In the genomic region with DNA sequence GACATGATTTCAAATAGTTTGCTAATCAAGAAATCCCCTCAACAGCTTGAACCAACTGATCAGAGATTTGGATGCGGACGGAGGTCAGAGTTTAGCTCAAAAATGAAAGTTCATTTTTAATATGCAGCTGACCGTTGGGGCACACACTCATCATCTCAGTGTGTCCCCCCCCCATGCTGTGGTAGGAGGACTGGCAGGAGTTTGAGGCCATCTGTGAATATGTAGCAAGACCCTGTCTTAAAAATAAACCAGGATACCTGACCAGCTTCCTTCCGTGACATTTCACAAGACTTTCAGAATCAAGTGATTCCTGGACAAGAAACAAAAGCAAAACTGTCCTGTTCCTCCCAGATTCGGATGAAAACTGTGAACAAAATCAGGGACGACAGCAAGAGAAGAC, we compare ENCODE assay signal across 25 mouse cellular contexts. TPM values are rescaled to one million over a fixed set of nuclear protein-coding genes. Genes with fewer than 3 reads are reported as not detected.
DNase-seq lines count a peak whose midpoint lies in the region; ATAC-seq and TF ChIP-seq lines count a peak whose summit lies in the region.
"Had no signal": no experiment of that assay in that cellular context is flagged by ENCODE, and none has a peak within 500 bp of the region (broad histone marks: within the 10 kb centered on the region; RNA-seq: fewer than 3 reads in every experiment).

No protein-coding gene starts in this region.

- 0 out of 2 replicates have a peak overlapping the region, but pooled peaks have one; percentile 79 for H3K27ac ChIP-seq in bone marrow macrophage, adult 2 months (ENCODE audit: insufficient read depth, low read depth, low read length)
- no peak overlapping the region for H3K27ac ChIP-seq in forebrain, embryonic 11.5 days (ENCODE audit: low read depth, low read length)
- H3K27ac ChIP-seq: embryonic facial prominence, embryonic 10.5 days; embryonic facial prominence, embryonic 12.5 days; forebrain, embryonic 12.5 days had no signal

- TF ChIP-seq CTCF in bone marrow macrophage, adult 2 months (IDR thresholded peaks at IDR 0.05; ENCODE audit: low read depth, low read length) = no peak

- no peak for TF ChIP-seq POLR2A in bone marrow macrophage, adult 2 months (IDR thresholded peaks at IDR 0.05; ENCODE audit: borderline replicate concordance, low read depth, low read length)

- no peaks in the 10 kb centered on the region for H3K27me3 ChIP-seq in forebrain, embryonic 11.5 days (ENCODE audit: control insufficient read depth, insufficient read depth, low read length)
- H3K27me3 ChIP-seq: CH12.LX; embryonic facial prominence, embryonic 12.5 days; forebrain, embryonic 12.5 days; Patski had no signal

- peaks cover 36% of the 10 kb centered on the region for H3K4me1 ChIP-seq in bone marrow macrophage, adult 2 months (ENCODE audit: control insufficient read depth, insufficient read depth, low read length)
- no peaks in the 10 kb centered on the region for H3K4me1 ChIP-seq in forebrain, embryonic 11.5 days (replicated peaks; ENCODE audit: control insufficient read depth, insufficient read depth, low read length)
- H3K4me1 ChIP-seq: embryonic facial prominence, embryonic 12.5 days; forebrain, embryonic 12.5 days had no signal

- ATAC-seq in granulocyte monocyte progenitor cell, adult 5-6 weeks (replicated peaks; ENCODE audit: poor library complexity, severe bottlenecking) = peak; percentile 83
- ATAC-seq in megakaryocyte progenitor cell, adult 5-6 weeks (replicated peaks; ENCODE audit: poor library complexity) = peak; percentile 80
- no peak for ATAC-seq in forebrain, embryonic 11.5 days (replicated peaks; ENCODE audit: low FRiP score)
- ATAC-seq: activated CD4-positive, CD25-positive, alpha-beta regulatory T cell, adult 4 months; CD4-positive, CD25-positive, alpha-beta regulatory T cell, adult 4 months; forebrain, embryonic 14.5 days; forebrain, embryonic 16.5 days; Patski had no signal

- H3K4me2 ChIP-seq in forebrain, embryonic 11.5 days (ENCODE audit: low read depth, low read length, severe bottlenecking) = no peak overlapping the region
- H3K4me2 ChIP-seq: embryonic facial prominence, embryonic 12.5 days; forebrain, embryonic 12.5 days had no signal

- H3K9me3 ChIP-seq in forebrain, embryonic 11.5 days (ENCODE audit: control insufficient read depth, low read length) = no peaks in the 10 kb centered on the region
- H3K9me3 ChIP-seq: embryonic facial prominence, embryonic 10.5 days; embryonic facial prominence, embryonic 12.5 days; forebrain, embryonic 12.5 days; G1E had no signal

- DNase-seq in embryo, embryonic 10.5 days (ENCODE audit: low spot score) = no peak
- DNase-seq in forebrain, embryonic 11.5 days (ENCODE audit: low spot score) = no peak
- DNase-seq in heart, postnatal 10 days = no peak
- DNase-seq: adrenal gland, adult 8-10 months; adrenal gland, postnatal 14 days; adrenal gland, postnatal 36 days; B cell, adult 2 months; cerebellum, adult 11 months; cerebellum, adult 2 months; cerebellum, adult 9-10 months; cerebellum, postnatal 10 days; cerebellum, postnatal 25 days had no signal

- no peak overlapping the region for H3K9ac ChIP-seq in forebrain, embryonic 11.5 days (ENCODE audit: low read length)
- H3K9ac ChIP-seq: embryonic facial prominence, embryonic 12.5 days; forebrain, embryonic 12.5 days had no signal

- intact Hi-C loops in heart, postnatal 10 days (cut with DNase I) = no loop called here

- no peaks in the 10 kb centered on the region for H3K36me3 ChIP-seq in forebrain, embryonic 11.5 days (ENCODE audit: control insufficient read depth, insufficient read depth, low read length)
- H3K36me3 ChIP-seq: embryonic facial prominence, embryonic 10.5 days; embryonic facial prominence, embryonic 12.5 days; forebrain, embryonic 12.5 days; G1E had no signal

- 89% methylated on average over 6 of the region's 6 CpGs for WGBS in forebrain, embryonic 11.5 days

- no peak overlapping the region for H3K4me3 ChIP-seq in bone marrow macrophage, adult 2 months (ENCODE audit: insufficient read depth, low read length)
- no peak overlapping the region for H3K4me3 ChIP-seq in forebrain, embryonic 11.5 days (ENCODE audit: low read depth, low read length)
- H3K4me3 ChIP-seq: embryonic facial prominence, embryonic 10.5 days; embryonic facial prominence, embryonic 12.5 days; forebrain, embryonic 12.5 days had no signal

RNA-seq across cellular contexts. Expression of a gene that starts 10.5 kb away (rescaled TPM):
- polyA plus RNA-seq in bone marrow macrophage, adult 2 months (2012; ENCODE audit: insufficient read depth, insufficient read length, missing spikeins) = 58.9 and 64.2 TPM in 2 replicates
- 23.0 and 26.6 TPM in 2 replicates for total RNA-seq in granulocyte monocyte progenitor cell, adult 5-6 weeks (2014; fragmentation: Nextera tagmentation)
- 27.7 and 30.3 TPM in 2 replicates for total RNA-seq in granulocyte monocyte progenitor cell, adult 5-6 weeks (2017)
- 20.9 and 26.2 TPM in 2 replicates for total RNA-seq in megakaryocyte progenitor cell, adult 5-6 weeks (2015)
- 24.9 and 25.6 TPM in 2 replicates for total RNA-seq in megakaryocyte progenitor cell, adult 5-6 weeks (2017)
- polyA plus RNA-seq in forebrain, embryonic 11.5 days (2014; fragmentation: Nextera tagmentation; extraction: Ambion mirVana) = 0.72 and 0.83 TPM in 2 replicates
- under 1 TPM; 0.74 to 0.79 TPM for total RNA-seq in heart, postnatal 10 days (2021)
- total RNA-seq: G1E had no signal
- polyA plus RNA-seq: G1E had no signal

RNA-seq across cellular contexts. Expression of a gene that starts 34.1 kb away (rescaled TPM):
- 18.5 and 19.9 TPM in 2 replicates for polyA plus RNA-seq in bone marrow macrophage, adult 2 months (2012; ENCODE audit: insufficient read depth, insufficient read length, missing spikeins)
- total RNA-seq in granulocyte monocyte progenitor cell, adult 5-6 weeks (2014; fragmentation: Nextera tagmentation) = 59.5 and 65.8 TPM in 2 replicates
- 41.8 and 47.5 TPM in 2 replicates for total RNA-seq in granulocyte monocyte progenitor cell, adult 5-6 weeks (2017)
- 41.9 and 51.4 TPM in 2 replicates for total RNA-seq in megakaryocyte progenitor cell, adult 5-6 weeks (2015)
- 41.3 and 42.0 TPM in 2 replicates for total RNA-seq in megakaryocyte progenitor cell, adult 5-6 weeks (2017)
- 50.8 and 64.5 TPM in 2 replicates for polyA plus RNA-seq in forebrain, embryonic 11.5 days (2014; fragmentation: Nextera tagmentation; extraction: Ambion mirVana)
- 10 to 100 TPM; 61.8 to 62.4 TPM for total RNA-seq in heart, postnatal 10 days (2021)

Comparison
In these comparisons a context has a peak if more than half of its experiments do, and no peak if none do; other contexts are left out.
1. RNA of a gene that starts 10.5 kb away (total RNA-seq): 23.0 to 30.3 TPM in granulocyte monocyte progenitor cell, adult 5-6 weeks and 20.9 to 26.2 TPM in megakaryocyte progenitor cell, adult 5-6 weeks; 0.74 to 0.79 TPM in heart, postnatal 10 days; every median in the first group is over 10 times any median in the second.